Mouse (Mus musculus): ENCODE data around the gene Dars. TPM values are rescaled to one million over a fixed set of nuclear protein-coding genes. Genes with fewer than 3 reads are reported as not detected.
"Not testable (repeated sequence)": the region's sequence is repeated elsewhere in the genome, so short reads cannot be mapped to it uniquely, and the experiment has no call there.

The Dars gene
- polyA plus RNA-seq, 1 experiment from 2014 or later, result 136 TPM

DNA sequence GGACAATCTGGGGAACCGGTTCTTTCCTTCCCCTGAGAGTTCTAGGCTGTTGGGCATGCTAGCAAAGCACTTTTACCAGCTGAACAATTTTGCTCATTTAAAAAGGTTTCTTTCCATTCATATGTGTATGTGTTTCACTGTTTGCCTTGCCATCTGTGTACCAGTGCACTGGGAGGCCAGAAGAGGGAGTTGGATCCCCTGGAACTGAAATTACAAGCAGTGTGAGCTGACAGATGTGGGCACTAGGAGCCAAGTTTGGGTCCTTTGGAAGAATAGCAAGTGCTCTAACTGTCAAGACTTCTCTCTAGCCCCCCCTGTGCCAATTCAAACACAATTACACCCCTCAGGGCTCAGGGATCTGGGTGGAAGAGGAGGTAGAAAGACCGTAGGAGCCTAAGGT lies 92.4 kb downstream of the Dars start:
- Histone ChIP-seq H3K4me2 (replicated peaks) (no peak overlapping the region), H3K9me3 (no peaks in the 10 kb centered on the region), H3K27me3 (no peaks in the 10 kb centered on the region), H3K4me1 (replicated peaks) (no peaks in the 10 kb centered on the region), H3K36me3 (peaks cover 4% of the 10 kb centered on the region; the same call in 1 of the 2 replicates), H3K27ac (no peak overlapping the region), H3K9ac (replicated peaks) (no peak overlapping the region), H3K4me3 (replicated peaks) (no peak overlapping the region)
- no peak for ATAC-seq
- 94% methylated on average over 2 of the region's 2 CpGs for WGBS

GRCm38 (mm10) chr1:128323026-128323643 lies 94.0 kb downstream of the Dars start:
- Histone ChIP-seq H3K9ac (replicated peaks) (no peak overlapping the region), H3K4me3 (replicated peaks) (no peak overlapping the region), H3K4me1 (replicated peaks) (no peaks in the 10 kb centered on the region), H3K36me3 (peaks cover 4% of the 10 kb centered on the region; the same call in 1 of the 2 replicates), H3K27me3 (no peaks in the 10 kb centered on the region), H3K9me3 (no peaks in the 10 kb centered on the region), H3K27ac (no peak overlapping the region), H3K4me2 (replicated peaks) (no peak overlapping the region)
- 91% methylated on average over 8 of the region's 8 CpGs for WGBS
- no peak for ATAC-seq

GRCm38 (mm10) chr1:128319266-128319665 lies 97.9 kb downstream of the Dars start:
- H3K9ac ChIP-seq (replicated peaks); H3K27me3 ChIP-seq; ATAC-seq; H3K36me3 ChIP-seq; H3K9me3 ChIP-seq; H3K4me3 ChIP-seq (replicated peaks); H3K4me2 ChIP-seq (replicated peaks); H3K27ac ChIP-seq; H3K4me1 ChIP-seq (replicated peaks): not testable (repeated sequence)
- WGBS, result 87% methylated on average over 6 of the region's 6 CpGs

DNA sequence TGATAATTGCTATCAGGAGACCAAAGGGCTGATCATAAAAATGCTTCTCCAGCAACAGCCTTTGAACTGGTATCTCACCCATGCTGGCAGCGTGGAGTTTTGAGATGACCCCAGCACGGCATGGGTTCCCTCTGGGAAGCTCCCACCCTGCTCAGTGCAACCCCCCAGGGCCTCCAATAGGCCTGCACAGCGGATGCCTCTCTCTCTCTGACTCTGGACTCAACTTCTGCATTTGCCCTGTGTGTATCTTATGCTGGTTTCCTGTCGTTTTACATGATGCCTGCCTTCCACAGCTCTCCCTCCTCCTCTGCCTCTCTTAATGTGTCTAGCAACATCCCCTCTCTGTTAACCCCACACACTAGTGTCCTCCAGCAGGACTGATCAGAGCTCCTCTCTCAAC lies 102.5 kb downstream of the Dars start:
- ATAC-seq, result no peak
- H3K36me3 ChIP-seq, result no peaks in the 10 kb centered on the region
- H3K27me3 ChIP-seq, result no peaks in the 10 kb centered on the region
- no peaks in the 10 kb centered on the region for H3K9me3 ChIP-seq
- no peaks in the 10 kb centered on the region for H3K4me1 ChIP-seq (replicated peaks)
- WGBS, result 71% methylated on average over 4 of the region's 4 CpGs
- no peak overlapping the region for H3K9ac ChIP-seq (replicated peaks)
- no peak overlapping the region for H3K27ac ChIP-seq
- no peak overlapping the region for H3K4me2 ChIP-seq (replicated peaks)
- H3K4me3 ChIP-seq (replicated peaks), result no peak overlapping the region

Other genes starting within 250 kb of the Dars start
- gene Ubxn4, start 173.4 kb downstream of the Dars start, polyA plus RNA-seq (2015; fragmentation: Nextera tagmentation; extraction: Ambion mirVana), result 84.1 and 84.6 TPM in 2 replicates
- gene Lct, start 89.0 kb downstream of the Dars start, polyA plus RNA-seq (2015; fragmentation: Nextera tagmentation; extraction: Ambion mirVana), result 0.12 and 0.27 TPM in 2 replicates
- 93.8 and 94.1 TPM in 2 replicates for gene Mcm6, start 57.7 kb downstream of the Dars start, polyA plus RNA-seq (2015; fragmentation: Nextera tagmentation; extraction: Ambion mirVana)
- gene Cxcr4, start 174.9 kb upstream of the Dars start, polyA plus RNA-seq (2015; fragmentation: Nextera tagmentation; extraction: Ambion mirVana), result 13.6 and 15.4 TPM in 2 replicates